Mouse (Mus musculus) heart, postnatal 36 days (tissue): ENCODE data around the gene Btbd9. TPM values are rescaled to one million over a fixed set of nuclear protein-coding genes. Genes with fewer than 3 reads are reported as not detected.

Source experiments
- DNase-seq, 2 experiments: peaks; one replicate each; pipeline ENCODE4 v3.0.0; 2021 to 2022
- intact Hi-C: fragments of 180-260 bp; cut with DNase I; formaldehyde crosslinking; loops from one replicate; pipeline ENCODE4 v1.15.1; 2025
- total RNA-seq, 2 experiments: library from RNA; stranded (reverse); gene quantifications; 2 replicates each; pipeline ENCODE4 v1.2.3; 2021

Btbd9 gene
- total RNA-seq, 2 experiments from 2014 or later = 17.0 to 17.4 TPM

DNA sequence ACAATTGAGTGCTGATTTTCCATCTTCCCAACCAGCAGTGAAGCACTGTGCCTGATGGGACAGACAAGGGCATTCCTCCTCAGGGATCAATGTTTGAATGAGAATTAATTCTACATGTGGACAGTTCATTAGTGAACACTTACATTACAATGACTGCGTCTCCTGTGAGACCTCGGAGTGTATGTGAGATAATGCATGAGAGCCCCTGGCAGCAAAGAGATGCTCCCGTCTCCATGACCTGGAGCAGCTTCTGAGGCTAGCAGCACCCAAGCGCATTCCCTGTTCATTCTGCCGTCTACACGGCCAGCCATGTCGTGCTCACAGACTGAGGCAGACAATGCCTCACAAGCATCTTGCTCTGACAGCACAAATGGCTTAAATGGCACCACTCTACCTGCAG lies 85.7 kb downstream of the Btbd9 start:
- intact Hi-C loops = no loop called here
- no peak for DNase-seq

DNA sequence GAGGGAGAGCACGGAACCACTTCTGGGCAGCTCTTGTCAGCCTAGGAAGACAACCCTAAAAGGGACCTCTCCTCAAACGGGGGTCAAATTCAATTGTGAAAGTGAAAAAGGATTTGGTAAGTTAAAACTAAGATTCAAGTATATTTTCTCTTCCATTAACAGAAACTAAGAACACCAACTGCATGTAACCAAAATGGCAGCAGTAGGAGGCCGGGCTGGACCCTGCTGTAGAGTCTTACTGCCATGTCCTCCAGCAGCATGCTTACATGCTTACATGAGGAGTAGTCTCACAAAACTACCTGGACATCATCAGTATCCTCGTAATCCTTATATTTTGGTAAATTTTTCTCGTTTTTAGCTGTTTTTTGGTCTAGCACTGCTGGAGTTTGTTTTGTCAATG lies 86.2 kb downstream of the Btbd9 start:
- intact Hi-C loops = no loop called here

DNA sequence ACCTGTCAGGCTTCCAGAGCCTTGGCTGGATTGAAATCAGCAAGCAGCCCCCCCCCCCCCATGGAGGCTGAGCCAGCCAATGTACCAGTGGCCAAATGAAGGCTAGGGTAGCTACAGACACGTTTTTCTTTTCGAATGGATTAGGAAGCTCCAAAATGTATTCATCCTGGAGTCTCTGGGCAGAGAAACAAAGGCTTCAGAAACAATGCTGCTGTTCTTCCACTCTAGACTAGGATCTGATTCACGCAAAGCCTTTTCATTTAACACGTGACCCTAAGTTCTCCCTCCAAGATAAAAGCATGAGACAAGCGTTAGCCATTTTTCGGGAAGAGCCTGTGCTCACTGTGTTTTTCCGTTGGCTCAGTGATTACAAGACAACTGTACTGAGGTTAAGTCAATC lies 86.7 kb downstream of the Btbd9 start:
- intact Hi-C loops = no loop called here
- DNase-seq = no peak

More for the DNA sequence above, 86.2 kb downstream of the Btbd9 start:
- no peak for DNase-seq

DNA sequence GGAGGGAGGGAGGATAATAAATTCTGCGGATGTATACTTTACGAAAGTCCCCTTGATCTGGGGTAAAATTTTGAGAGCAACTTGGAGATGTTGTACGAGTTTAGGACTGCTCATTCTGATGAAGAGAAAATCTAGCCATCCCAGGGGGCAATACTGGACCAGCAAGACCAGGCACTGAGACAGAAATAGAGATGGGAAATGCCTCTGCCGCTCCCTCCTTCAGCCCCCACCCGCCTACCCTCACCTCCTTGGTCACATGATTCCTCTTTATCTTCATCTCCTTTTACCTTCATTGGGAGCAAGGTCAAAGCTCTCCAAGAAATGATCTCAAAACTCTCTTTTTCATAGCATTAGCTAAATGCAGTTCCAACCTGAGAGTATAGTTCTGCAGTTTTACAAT lies 88.6 kb downstream of the Btbd9 start:
- intact Hi-C loops = no loop called here
- no peak for DNase-seq

DNA sequence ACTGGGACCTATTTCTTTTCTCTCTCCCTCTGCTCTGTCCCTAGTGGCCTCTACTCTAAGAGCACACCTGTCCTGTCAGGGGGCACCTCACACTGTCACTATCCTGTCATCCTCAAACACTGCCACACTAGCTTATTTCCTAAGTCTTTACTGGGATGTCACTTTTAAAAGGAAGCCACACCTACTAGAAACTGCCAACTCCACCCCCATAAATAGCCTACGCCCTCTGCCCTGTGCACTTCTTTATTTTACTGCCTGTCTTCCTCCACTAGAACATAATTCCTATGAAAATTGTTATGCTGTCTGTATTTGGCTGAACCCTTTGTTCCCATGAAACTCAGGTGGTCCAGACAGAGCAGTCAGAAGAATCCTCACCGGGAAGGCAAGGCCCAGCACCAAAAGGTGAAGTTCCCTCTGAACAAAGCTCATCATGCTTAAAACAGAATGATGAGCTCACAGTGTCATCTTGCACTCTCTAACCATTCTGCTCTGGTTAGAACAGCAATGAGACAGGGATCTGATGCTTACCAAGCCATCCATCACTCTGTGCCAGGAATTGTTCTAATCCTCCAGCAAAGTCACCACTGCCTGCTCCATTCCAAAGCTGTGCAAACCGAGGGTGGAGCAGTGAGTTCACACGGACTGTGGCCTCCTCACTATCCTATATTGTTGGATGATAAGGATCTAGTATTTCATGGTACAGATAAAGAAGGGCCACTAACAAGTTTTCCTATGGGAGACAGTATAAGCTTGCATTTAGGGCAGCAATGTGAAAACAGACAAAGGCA lies 91.0 kb downstream of the Btbd9 start:
- intact Hi-C loops = no loop called here
- no peak for DNase-seq

DNA sequence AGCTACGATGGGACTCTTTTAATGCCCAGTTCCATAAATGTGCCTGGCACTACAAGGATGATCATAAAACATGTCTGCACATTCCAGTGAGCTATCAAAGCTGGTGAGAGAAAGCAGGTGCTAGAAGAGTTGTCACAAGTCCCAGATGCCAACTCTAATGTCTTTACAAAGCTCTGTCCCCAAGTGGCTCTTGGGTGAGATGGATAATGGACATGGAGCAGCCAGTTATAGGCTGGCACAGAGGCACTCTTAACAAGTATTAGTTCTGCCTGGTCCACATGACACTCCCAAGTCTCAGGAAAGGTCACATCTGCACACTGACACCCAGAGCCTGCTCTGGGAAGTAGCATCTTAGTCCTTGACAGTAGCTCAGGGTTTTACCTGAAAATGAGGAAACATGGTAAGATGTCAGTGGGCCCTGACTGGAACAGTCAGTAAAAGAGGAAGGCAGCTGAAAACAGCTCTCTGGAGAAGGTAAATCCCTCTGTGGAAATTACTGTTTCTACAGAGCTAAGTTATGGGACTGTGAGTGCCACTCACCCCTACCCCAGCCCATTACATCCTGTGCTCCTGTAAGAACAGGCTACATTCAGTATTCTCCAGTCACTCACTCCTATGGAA lies 91.7 kb downstream of the Btbd9 start:
- intact Hi-C loops = no loop called here
- DNase-seq = no peak

DNA sequence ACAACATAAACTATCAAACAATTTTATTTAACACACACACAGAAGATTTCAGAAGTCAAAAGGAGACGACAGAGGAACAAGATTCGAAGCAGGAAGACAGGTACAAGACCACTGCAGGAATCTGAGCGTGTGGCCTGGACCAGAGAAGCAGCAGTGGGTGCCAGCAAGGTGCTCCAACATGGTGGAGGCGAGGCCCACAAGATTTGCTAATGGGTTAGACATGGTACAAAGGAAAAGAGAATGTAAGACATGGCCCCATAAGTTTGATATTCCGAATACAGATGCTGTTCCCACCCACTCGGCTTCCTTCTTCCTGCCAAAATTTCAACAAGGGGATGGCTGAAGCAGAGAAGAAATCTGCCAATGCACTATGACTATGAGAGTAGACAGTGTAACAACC lies 94.5 kb downstream of the Btbd9 start:
- intact Hi-C loops = no loop called here
- DNase-seq = no peak

DNA sequence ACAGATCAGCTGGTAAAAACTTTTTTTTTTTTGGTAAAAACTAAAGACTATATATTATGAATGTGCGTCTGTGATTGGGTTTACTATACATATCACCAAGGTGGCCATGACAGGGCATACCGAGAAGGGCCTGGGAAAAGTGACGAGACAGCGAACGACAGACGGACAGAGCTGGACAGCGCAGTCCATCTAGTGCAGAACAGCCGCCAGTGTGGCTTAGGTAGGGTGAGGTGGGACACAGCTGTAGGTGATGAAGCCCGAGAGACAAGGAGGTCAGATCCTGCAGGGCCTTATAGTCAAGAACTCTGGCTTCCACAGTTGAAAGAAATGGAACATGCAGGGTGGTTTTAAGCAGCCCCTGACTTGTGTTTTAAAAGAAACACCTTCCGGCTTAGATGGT lies 94.9 kb downstream of the Btbd9 start:
- intact Hi-C loops = no loop called here
- no peak for DNase-seq

DNA sequence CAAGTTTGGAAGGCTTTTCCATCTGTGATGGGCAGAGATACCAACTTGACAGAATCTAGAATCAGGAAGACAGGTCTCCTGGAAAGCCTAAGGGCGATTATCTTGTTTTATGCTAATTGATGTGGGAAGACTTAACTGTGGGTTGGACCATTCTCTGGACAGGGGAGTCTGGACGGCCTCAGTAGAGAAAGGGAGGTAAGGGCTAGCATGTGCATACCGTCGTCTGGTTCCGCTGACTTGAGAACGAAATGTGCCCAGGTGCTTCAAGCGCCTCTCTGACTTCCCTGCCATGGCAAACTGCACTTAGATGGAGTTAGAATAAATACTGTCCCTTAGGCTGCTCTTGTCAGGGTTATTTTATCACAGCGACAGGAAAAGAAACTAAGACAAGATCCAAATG lies 95.9 kb downstream of the Btbd9 start:
- intact Hi-C loops = no loop called here
- no peak for DNase-seq

DNA sequence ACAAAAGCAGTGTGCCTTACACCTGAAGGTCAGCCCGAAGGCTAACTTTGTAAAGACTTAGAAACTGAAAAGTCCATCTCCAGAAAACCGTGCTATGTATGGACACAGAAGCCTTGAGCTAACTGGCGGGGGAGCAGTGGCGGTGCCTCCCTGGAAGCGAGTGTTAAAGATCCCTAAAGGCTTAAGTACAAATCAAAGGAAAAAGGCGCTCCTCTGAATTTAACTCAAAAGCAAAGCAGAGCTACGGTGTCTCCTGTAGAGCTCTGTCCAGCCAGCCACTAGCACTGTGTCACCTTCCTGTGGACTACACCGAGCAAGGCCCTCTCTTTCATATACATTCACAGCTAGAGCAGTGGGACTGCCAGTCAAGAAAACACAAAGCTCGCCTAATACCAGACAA lies 98.1 kb downstream of the Btbd9 start:
- intact Hi-C loops = no loop called here
- no peak for DNase-seq

DNA sequence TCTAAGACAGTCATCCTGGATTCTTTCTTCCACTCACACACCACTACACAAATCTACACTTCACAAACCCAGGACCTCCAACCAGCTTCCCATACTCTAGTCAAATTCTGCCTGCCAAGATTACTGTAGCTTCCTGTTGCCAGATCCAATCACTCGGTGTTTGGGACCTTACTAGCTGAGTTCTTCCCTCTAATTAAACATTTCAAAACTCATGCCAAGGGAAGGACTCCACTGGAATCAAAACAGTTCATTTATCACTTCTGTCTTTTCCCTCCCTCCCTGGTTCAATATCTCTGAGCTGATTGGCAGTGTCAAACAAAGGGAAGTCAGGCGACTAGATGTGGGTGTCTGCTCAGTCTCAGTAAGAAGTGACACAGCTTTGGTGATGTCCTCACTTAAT lies 101.7 kb downstream of the Btbd9 start:
- intact Hi-C loops = no loop called here

DNA sequence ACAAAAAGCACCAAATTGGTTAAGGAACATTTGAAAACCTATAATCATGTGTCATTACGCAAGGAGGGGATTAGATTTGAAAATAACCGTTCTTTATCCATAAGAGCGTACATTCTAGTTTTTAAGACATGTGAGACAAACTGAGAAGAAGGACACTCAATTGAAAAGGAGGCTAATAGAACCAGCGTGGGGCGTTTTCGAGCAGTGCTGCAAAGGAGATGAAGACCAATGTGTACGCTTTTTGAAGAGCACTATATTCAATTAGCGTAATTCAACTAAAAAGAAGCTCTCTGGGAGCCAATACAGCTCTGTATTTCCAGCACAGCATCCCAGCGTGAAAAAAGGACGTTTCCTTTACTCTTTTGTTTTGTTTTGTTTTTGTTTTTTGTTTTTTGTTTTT lies 103.5 kb downstream of the Btbd9 start:
- intact Hi-C loops = no loop called here
- no peak for DNase-seq

More for the DNA sequence above, 101.7 kb downstream of the Btbd9 start:
- no peak for DNase-seq

DNA sequence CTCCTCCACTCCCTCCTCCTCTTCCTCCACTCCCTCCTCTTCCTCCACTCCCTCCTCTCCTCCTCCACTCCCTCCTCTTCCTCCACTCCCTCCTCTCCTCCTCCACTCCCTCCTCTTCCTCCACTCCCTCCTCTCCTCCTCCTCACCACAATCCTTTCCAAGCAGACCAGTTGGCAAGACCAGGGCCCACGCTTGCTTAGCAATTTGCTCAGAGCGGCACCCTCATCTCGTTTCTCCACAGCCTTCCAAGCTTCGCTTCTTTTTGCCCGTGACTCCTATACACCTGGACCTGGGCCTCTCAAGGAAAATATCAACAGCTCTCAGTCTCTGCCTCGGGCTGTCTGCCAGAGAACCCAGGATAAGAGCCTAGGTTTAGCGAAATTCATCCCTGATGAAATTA lies 104.8 kb downstream of the Btbd9 start:
- DNase-seq = no peak
- intact Hi-C loops = no loop called here

DNA sequence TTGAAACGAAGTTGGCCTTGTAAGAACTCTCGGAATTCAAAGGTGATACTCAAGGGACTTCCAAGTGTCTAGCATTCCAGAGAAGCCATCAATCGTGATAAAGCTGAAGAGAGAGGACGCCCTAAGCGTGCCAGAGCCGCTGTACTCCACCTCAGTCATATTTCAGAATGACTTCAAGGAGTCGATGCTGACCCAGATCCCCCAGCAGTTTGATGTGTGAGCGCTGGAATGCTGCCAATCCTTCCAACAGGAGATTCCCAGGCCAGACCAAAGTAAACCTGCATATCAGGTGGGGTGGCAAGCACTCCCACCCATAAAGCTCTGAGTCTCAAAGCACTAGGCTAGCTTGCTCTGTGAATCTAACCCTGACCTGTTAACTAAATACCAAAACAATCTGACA lies 105.5 kb downstream of the Btbd9 start:
- intact Hi-C loops = no loop called here
- no peak for DNase-seq

DNA sequence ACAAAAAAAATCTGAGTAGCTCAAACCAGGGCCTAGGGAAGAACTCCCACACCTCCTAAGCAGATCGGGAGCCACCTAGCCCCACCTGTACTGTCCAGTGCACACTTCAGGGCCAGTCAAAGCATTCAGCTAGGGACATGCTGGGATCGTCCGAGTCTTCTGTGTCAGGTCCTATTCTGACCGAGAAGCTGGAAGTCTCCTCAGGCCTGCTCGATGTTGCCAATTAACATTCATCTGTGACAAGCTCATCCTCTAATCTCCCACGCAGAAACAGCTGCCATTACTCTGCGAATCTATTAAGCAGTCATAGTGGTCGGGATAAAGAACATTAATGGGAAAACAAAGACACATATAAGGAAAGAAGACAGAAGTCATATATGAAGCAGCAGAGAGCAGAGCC lies 106.0 kb downstream of the Btbd9 start:
- intact Hi-C loops = no loop called here

DNA sequence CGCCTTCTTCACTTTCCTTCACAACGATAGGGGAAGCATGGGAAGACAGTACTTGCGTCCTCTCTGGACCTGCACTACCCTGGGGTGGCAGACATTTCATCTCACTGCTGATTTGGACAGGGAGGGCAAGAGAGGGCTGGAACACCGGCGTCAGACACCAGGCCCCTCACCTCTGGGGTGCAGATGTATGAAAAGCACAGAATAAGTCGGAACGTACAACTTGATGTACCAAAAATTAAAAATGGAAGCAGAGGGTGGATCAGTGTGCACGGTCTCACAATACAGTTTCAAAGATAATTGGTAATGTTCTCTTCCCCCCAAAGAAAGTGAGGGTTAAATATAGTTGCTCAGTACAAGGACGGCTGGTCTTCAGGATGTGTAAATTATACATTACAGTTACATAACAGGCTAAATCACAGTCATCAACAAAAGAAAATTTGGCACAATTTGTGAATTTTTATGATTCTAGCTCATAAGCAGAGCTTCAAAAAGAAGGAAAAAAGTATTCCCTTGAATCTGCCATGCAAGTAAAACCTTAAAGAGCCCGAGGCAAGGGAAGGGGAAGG lies 106.7 kb downstream of the Btbd9 start:
- intact Hi-C loops = no loop called here
- DNase-seq = no peak

More for the DNA sequence above, 106.0 kb downstream of the Btbd9 start:
- DNase-seq = no peak

DNA sequence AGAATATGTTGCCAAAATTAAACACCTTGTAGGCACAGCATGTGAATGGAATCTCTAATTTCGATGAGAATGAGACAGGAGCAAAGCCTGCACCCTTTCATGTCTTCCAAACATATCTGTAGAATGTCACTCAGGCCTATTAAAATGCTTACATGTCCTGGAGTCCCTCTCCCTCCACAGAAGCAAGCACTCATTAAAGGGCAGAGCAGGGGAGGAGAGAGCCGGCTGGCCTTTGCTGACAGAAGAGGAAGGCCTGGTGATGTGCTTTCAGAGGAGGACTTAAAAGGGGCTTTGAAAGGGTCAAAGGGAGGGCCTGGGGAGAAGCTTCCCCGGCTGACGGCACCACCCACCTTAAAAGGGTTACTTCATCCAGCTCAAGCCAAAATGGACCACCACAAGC lies 107.9 kb downstream of the Btbd9 start:
- intact Hi-C loops = no loop called here
- no peak for DNase-seq

DNA sequence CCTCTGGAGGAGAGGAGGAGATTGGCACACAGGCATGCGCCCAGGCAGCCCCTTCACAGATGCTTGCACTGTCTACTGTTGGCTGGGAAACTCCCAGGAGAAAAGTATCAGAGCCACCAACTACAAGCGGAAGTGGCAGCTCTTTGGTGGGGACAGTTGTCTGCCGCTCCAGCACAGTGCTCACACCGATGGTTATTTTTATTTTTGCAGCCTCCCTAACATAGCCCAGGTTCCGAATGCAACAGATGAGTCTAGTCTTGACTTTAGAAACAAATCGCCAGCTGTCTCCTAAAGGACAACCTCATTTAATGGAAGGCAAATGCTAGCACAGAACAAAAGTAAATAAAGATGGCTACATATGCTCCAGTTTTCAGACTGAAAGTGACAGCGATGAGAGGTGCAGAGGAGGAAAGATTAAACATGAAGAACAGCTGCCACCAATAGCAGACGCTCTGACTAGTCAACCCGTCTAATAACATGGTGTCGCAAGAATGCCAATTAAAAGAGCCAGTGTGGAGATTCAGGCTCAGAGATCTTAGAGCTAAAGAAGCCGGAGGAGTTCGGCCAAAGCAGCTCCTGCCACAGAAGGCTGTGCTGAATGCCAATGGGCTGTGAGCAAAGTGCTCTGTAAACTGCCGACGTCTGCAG lies 108.6 kb downstream of the Btbd9 start:
- no peak for DNase-seq
- intact Hi-C loops = no loop called here

DNA sequence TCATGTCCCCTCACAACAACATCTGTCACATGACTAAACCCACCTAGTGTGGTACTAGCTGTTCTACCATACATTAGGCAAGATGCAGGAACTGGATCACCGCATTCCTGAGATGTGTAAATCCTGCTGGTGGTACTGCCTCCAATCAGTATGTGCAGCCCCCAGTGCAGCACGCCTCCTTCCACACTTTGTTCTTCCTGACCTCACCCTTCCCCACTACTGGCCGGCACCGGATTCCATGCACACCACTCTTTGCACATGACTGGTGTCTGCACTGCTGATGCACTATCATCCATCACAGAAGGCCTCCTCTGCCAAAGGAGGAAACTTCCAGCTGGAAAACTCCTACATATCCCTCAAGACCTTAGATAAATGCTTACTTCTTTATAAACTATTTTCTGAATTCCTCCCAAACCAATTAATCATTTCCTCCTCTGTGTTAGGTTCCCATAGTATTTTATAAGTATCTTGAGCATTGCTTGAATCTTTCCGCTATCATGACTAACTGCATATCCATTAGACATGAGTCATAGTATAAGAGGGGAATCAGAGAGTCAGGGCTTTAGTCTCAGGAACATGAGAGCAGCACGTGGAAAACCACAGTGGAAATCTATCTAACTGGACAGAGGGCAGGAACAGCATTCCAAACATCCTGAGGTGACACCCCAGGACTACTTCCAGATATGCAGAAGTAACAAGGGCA lies 111.1 kb downstream of the Btbd9 start:
- no peak for DNase-seq

DNA sequence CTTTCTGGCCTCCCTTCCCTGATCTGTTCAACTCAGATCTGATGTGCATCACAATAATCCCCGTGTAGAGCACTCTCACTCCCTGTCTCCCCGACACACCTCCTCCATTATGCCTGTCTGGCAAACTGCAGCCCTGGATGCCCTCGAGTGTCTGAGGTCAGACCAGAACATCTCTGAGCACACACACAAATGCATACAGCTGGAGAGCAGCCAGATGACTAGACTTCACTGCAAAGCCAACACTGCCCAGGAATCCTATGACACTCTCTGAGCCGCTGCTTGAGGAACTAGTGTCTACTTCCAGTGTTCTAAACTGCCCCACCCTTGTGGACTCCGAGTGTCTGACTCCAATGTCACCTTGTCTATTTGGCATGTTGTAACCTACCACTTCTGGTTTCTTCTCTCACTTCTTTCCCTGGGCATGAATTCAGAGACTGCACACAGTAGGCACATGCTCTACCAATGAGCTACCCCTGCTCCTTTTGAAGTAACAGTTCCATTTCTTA lies 112.0 kb downstream of the Btbd9 start:
- intact Hi-C loops = no loop called here
- DNase-seq = no peak

More for the DNA sequence above, 111.1 kb downstream of the Btbd9 start:
- intact Hi-C loops = no loop called here
